Mouse (Mus musculus): ENCODE measurements around the gene Aup1.
A peak's percentile ranks its signal among the peaks of the same experiment; 100 is the strongest.

GRCm38 (mm10) chr6:83023008-83023407 lies 31.3 kb upstream of the Aup1 start:
- TF ChIP-seq EP300 (IDR thresholded peaks at IDR 0.05; ENCODE audit: low read depth) (peak; percentile 34; the same call in 1 of the 2 replicates), CTCF (IDR thresholded peaks at IDR 0.05; ENCODE audit: low read depth) (no peak)
